Mouse (Mus musculus) CH12.LX (cell line): Measurements from ENCODE around the gene Nek9. TPM values are rescaled to one million over a fixed set of nuclear protein-coding genes. Genes with fewer than 3 reads are reported as not detected.

Experiments used
- DNase-seq: peaks from one replicate; pipeline ENCODE4 v3.0.0-alpha.2; 2013; ENCODE audit errors: extremely low read depth
- H3K27ac ChIP-seq: 2 replicates; pipeline ENCODE4 v1.5.1; 2012; ENCODE audit warnings: low read depth, mild to moderate bottlenecking, control low read depth, moderate library complexity; ENCODE audit not compliant: insufficient read depth
- H3K27me3 ChIP-seq: replicated peaks from 2 replicates; pipeline ENCODE3; 2012; ENCODE audit warnings: inconsistent platforms
- H3K36me3 ChIP-seq, 2 experiments: replicated peaks in 1 of 2; 2 replicates each; pipeline versions ENCODE3 to v1.6.1; 2012; ENCODE audit warnings: inconsistent platforms in 1 of 2, low read length in 1 of 2, mild to moderate bottlenecking in 1 of 2, mixed read lengths in 1 of 2, moderate library complexity in 1 of 2; ENCODE audit not compliant: control insufficient read depth in 1 of 2, insufficient read depth in 1 of 2
- H3K4me1 ChIP-seq, 2 experiments: 2 replicates each; pipeline ENCODE4 v1.6.1; 2012; ENCODE audit warnings: inconsistent platforms in 1 of 2, moderate library complexity in 1 of 2; ENCODE audit not compliant: insufficient read depth in 2 of 2, control insufficient read depth in 1 of 2
- H3K4me2 ChIP-seq: 2 replicates; pipeline ENCODE4 v1.6.1; 2012; ENCODE audit warnings: low read depth, mild to moderate bottlenecking, control low read depth; ENCODE audit not compliant: poor library complexity, insufficient read depth, severe bottlenecking
- H3K4me3 ChIP-seq, 3 experiments: fragments of 150-350 bp in 1 of 3; sonication (generic) in 1 of 3; replicated peaks in 1 of 3; 2 replicates each; pipeline versions ENCODE3 to v1.5.1; 2011 to 2012; ENCODE audit warnings: low read depth in 2 of 3, low read length in 2 of 3, mild to moderate bottlenecking in 2 of 3, moderate library complexity in 2 of 3, control low read depth in 1 of 3, improper control_type of control experiment in 1 of 3, inconsistent platforms in 1 of 3, mixed read lengths in 1 of 3; ENCODE audit not compliant: poor library complexity in 1 of 3
- H3K79me2 ChIP-seq: replicated peaks from 2 replicates; pipeline ENCODE4 v1.6.1; 2012; ENCODE audit warnings: mild to moderate bottlenecking, moderate library complexity; ENCODE audit not compliant: control insufficient read depth, poor library complexity, insufficient read depth, severe bottlenecking; ENCODE audit errors: extremely low read depth
- H3K9ac ChIP-seq: 2 replicates; pipeline ENCODE4 v1.6.1; 2012; ENCODE audit warnings: low read depth, mild to moderate bottlenecking, control low read depth, moderate library complexity; ENCODE audit not compliant: insufficient read depth
- H3K9me3 ChIP-seq: replicated peaks from 2 replicates; pipeline ENCODE3; 2012; ENCODE audit warnings: low read length, inconsistent platforms, mixed read lengths
- BHLHE40 ChIP-seq: IDR thresholded peaks from 2 replicates; pipeline ENCODE4 v1.6.1; 2011; ENCODE audit warnings: mild to moderate bottlenecking, low read depth, low read length, improper control_type of control experiment
- CHD1 ChIP-seq: IDR thresholded peaks from 2 replicates; pipeline ENCODE4 v1.6.1; 2012; ENCODE audit warnings: low read depth, low read length, improper control_type of control experiment, inconsistent platforms
- CTCF ChIP-seq, 2 experiments: IDR thresholded peaks in 1 of 2; conservative IDR thresholded peaks in 1 of 2; 2 replicates each; pipeline ENCODE4 v1.5.1; 2011 to 2012; ENCODE audit warnings: low read depth in 2 of 2, low read length in 2 of 2, improper control_type of control experiment in 1 of 2, inconsistent platforms in 1 of 2, mild to moderate bottlenecking in 1 of 2, moderate library complexity in 1 of 2
- ELF1 ChIP-seq: IDR thresholded peaks from 2 replicates; pipeline ENCODE4 v1.6.1; 2014; ENCODE audit warnings: low read depth, mild to moderate bottlenecking, inconsistent platforms, low read length, improper control_type of control experiment
- ETS1 ChIP-seq: conservative IDR thresholded peaks from 2 replicates; pipeline ENCODE4 v1.6.1; 2012; ENCODE audit warnings: low read depth, mild to moderate bottlenecking, inconsistent platforms, low read length, improper control_type of control experiment, moderate library complexity
- IRF4 ChIP-seq: IDR thresholded peaks from 2 replicates; pipeline ENCODE4 v1.6.1; 2014; ENCODE audit warnings: low read depth, mild to moderate bottlenecking, inconsistent platforms, low read length, improper control_type of control experiment
- JUN ChIP-seq: IDR thresholded peaks from 2 replicates; pipeline ENCODE4 v1.6.1; 2011; ENCODE audit warnings: low read depth, mild to moderate bottlenecking, low read length, improper control_type of control experiment, moderate library complexity; ENCODE audit not compliant: insufficient read depth
- KAT2A ChIP-seq: IDR thresholded peaks from 2 replicates; pipeline ENCODE4 v1.6.1; 2012; ENCODE audit warnings: low read length, improper control_type of control experiment, inconsistent platforms; ENCODE audit not compliant: insufficient replicate concordance
- MAFK ChIP-seq: IDR thresholded peaks from 2 replicates; pipeline ENCODE4 v1.6.1; 2011; ENCODE audit warnings: low read length, improper control_type of control experiment; ENCODE audit not compliant: insufficient replicate concordance
- MAX ChIP-seq: IDR thresholded peaks from 2 replicates; pipeline ENCODE4 v1.6.1; 2011; ENCODE audit warnings: low read length, improper control_type of control experiment
- MXI1 ChIP-seq: IDR thresholded peaks from 2 replicates; pipeline ENCODE4 v1.6.1; 2011; ENCODE audit warnings: mild to moderate bottlenecking, low read depth, low read length, improper control_type of control experiment
- MYC ChIP-seq: IDR thresholded peaks from 2 replicates; pipeline ENCODE4 v1.6.1; 2011; ENCODE audit warnings: low read depth, mild to moderate bottlenecking, improper control_type of control experiment, low read length
- NELFE ChIP-seq: IDR thresholded peaks from 2 replicates; pipeline ENCODE4 v1.6.1; 2011; ENCODE audit warnings: low read depth, low read length, improper control_type of control experiment
- NRF1 ChIP-seq: IDR thresholded peaks from 2 replicates; pipeline ENCODE4 v1.6.1; 2014; ENCODE audit warnings: low read depth, mild to moderate bottlenecking, inconsistent platforms, low read length, improper control_type of control experiment, moderate library complexity
- PAX5 ChIP-seq: IDR thresholded peaks from 2 replicates; pipeline ENCODE4 v1.6.1; 2012; ENCODE audit warnings: low read length, inconsistent platforms, mixed read lengths
- POLR2A ChIP-seq: IDR thresholded peaks from 2 replicates; pipeline ENCODE4 v1.6.1; 2011; ENCODE audit warnings: low read depth, mild to moderate bottlenecking, improper control_type of control experiment, low read length
- RAD21 ChIP-seq: IDR thresholded peaks from 2 replicates; pipeline ENCODE4 v1.6.1; 2011; ENCODE audit warnings: low read depth, mild to moderate bottlenecking, low read length, improper control_type of control experiment, moderate library complexity
- SMC3 ChIP-seq: IDR thresholded peaks from 2 replicates; pipeline ENCODE4 v1.6.1; 2011; ENCODE audit warnings: low read depth, low read length, improper control_type of control experiment
- TCF12 ChIP-seq: IDR thresholded peaks from 2 replicates; pipeline ENCODE4 v1.6.1; 2014; ENCODE audit warnings: low read depth, mild to moderate bottlenecking, inconsistent platforms, low read length, improper control_type of control experiment
- UBTF ChIP-seq: IDR thresholded peaks from 2 replicates; pipeline ENCODE4 v1.6.1; 2012; ENCODE audit warnings: low read depth, mild to moderate bottlenecking, inconsistent platforms, low read length, improper control_type of control experiment, moderate library complexity
- USF1 ChIP-seq: IDR thresholded peaks from 2 replicates; pipeline ENCODE4 v1.6.1; 2014; ENCODE audit warnings: low read depth, mild to moderate bottlenecking, inconsistent platforms, low read length, improper control_type of control experiment
- ZMIZ1 ChIP-seq: IDR thresholded peaks from 2 replicates; pipeline ENCODE4 v1.6.1; 2012; ENCODE audit warnings: low read depth, mild to moderate bottlenecking, inconsistent platforms, low read length, improper control_type of control experiment
- dilution Hi-C: fragments of 300-500 bp; cut with MboI; formaldehyde crosslinking; loops from 2 replicates; pipeline ENCODE4 v1.14.3; 2020; ENCODE audit warnings: low sequenced_read_pairs; ENCODE audit not compliant: extremely low pct_unique_long_range_greater_than_20kb, extremely low pct_ligation_motif_present
- in situ Hi-C: fragments of 300-500 bp; cut with MboI; formaldehyde crosslinking; loops from 3 replicates; pipeline ENCODE4 v1.14.3; 2019; ENCODE audit warnings: low sequenced_read_pairs, low pct_ligation_motif_present, low pct_unique_long_range_greater_than_20kb, mixed read lengths
- polyA plus RNA-seq: library from polyadenylated mRNA; unstranded; fragments of >175 nt; gene quantifications from 2 replicates; pipeline ENCODE4 v1.2.1, GENCODE M21; 2012; ENCODE audit warnings: low read depth; ENCODE audit not compliant: insufficient read length
- total RNA-seq, 2 experiments: library from RNA; depleted of rRNA; stranded (reverse); fragments of 300-350 nt in 1 of 2; fragments of >200 nt in 1 of 2; gene quantifications; 2 replicates each; pipeline ENCODE4 v1.2.3; 2012 to 2014

The Nek9 gene
- total and polyA plus RNA-seq, 3 experiments = 15.6 to 30.9 (median 27.4) TPM

DNA sequence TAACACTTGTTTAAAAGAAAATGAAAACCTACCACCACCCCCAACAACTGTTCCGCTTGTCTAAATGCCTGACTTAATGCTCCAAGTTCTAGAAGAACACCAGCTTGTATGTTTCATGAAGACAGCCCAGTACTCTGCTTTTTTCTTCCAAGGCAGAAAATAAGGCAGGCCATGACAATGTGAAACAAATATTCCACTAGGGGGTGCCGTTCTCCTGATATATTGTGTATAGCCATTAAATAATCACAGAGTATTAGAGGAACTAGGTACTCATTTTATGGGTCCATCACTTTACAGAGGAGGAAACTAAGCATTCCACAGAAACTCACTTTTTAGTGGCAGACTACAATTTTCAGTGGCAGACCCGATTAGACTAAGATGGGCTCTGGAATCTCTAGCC is 7.2 kb upstream of the Nek9 start:
- Histone ChIP-seq H3K27me3 (no peaks in the 10 kb centered on the region), H3K9ac (no peak overlapping the region), H3K79me2 (peaks cover 13% of the 10 kb centered on the region), H3K4me2 (no peak overlapping the region), H3K9me3 (no peaks in the 10 kb centered on the region), H3K4me3 (no peak overlapping the region), H3K36me3 (peaks cover 49 to 86% of the 10 kb centered on the region in 2 experiments), H3K27ac (no peak overlapping the region), H3K4me1 (peaks cover 0 to 25% of the 10 kb centered on the region in 2 experiments; a peak in 2 of 4 replicates)
- dilution Hi-C loops (no loop called here), in situ Hi-C loops (loop anchor here (5.0 kb wide), 1 partner anchor 141 kb away; no protein-coding TSS in a partner anchor)
- peak; percentile 63 for DNase-seq
- TF ChIP-seq RAD21 (peak; percentile 71), MXI1 (no peak), UBTF (no peak), MYC (no peak), NRF1 (no peak), NELFE (no peak), TCF12 (no peak), CHD1 (no peak), USF1 (no peak), ZMIZ1 (no peak), ELF1 (no peak), POLR2A (no peak), CTCF (conservative IDR thresholded peaks at IDR 0.05 in 1 of 2, IDR thresholded peaks at IDR 0.05 in 1 of 2; ENCODE audit: low read depth in 2 of 2, low read length in 2 of 2) (peak; percentile 36 to 78), ETS1 (no peak), SMC3 (peak; percentile 57), KAT2A (no peak), IRF4 (no peak), JUN (no peak)

GRCm38 (mm10) chr12:85345559-85345958 is 6.4 kb upstream of the Nek9 start:
- TF ChIP-seq JUN (no peak), PAX5 (no peak), MAFK (no peak), ETS1 (no peak), MAX (no peak), NELFE (no peak), USF1 (no peak), BHLHE40 (no peak)
- TF ChIP-seq, all 38 proteins: peak for 0
- DNase-seq = no peak
- no peak overlapping the region for H3K27ac ChIP-seq

More at GRCm38 (mm10) chr12:85345559-85345958, 6.4 kb upstream of the Nek9 start:
- Histone ChIP-seq H3K4me2 (no peak overlapping the region), H3K9ac (no peak overlapping the region), H3K36me3 (peaks cover 45 to 82% of the 10 kb centered on the region in 2 experiments), H3K79me2 (peaks cover 13% of the 10 kb centered on the region), H3K9me3 (no peaks in the 10 kb centered on the region), H3K4me3 (no peak overlapping the region), H3K27me3 (no peaks in the 10 kb centered on the region), H3K4me1 (peaks cover 2 to 29% of the 10 kb centered on the region in 2 experiments; a peak in 3 of 4 replicates)
- dilution Hi-C loops = no loop called here
- in situ Hi-C loops = loop anchor here (5.0 kb wide), 1 partner anchor 142 kb away; no protein-coding TSS in a partner anchor
